Mouse (Mus musculus): ENCODE results near the gene Foxa1.

Gene Foxa1

DNA sequence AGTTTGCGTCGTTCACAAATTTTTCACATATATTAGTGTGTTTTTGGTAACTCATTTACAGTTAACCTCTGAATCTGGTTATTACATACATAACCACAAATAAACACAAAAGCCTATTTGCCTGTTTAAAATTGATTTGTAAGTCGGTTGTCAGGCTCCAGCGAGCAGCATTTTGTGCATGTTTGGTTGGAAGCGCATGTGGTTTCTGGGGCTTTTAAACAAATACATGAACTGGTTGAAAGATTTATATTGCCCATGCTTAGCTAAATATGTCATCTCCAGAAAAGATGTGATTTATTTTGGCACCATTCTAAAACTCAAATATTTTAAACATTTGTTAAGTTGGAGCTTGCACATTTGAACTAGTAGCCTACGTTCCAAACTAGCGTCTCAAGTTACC is 46.5 kb downstream of the Foxa1 start:
- in situ Hi-C loops (cut with MseI, MboI) = no loop called here

DNA sequence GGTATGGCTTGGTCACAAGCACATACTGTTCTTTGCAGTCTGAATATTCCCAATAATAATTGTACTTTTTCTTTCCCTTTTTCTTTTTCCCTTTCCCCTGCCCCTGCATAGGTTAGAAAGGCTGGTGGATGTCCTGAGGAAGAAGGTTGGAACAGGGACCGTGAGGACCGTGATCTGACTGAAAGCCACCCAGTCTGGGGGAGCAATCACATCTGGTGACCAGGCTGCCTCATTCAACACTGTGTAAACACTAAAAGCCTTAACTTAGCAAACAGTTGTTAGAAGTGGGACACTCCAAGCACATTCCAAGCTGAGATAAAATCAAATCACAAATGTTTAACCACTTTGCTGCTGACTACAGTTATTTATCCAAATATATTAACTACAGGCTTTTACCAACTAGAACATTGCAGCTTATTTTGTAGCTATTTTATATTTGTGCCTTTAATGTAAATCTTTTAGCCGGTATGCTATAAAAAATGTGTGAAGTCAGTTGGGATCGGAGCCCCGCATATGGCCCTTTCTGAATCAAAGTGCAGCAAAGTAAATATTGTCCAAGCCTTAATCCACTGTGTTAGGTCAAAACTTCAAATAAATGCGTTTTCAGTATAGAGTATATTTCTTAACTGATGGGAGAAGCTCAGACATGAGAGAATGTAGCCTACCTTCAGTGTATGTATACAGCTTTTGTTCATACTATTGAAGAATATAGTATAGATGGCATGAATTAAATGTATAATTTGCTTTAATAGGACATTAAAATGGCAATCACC is 50.2 kb downstream of the Foxa1 start:
- in situ Hi-C loops (cut with MseI, MboI) = no loop called here
